Mouse (Mus musculus) neural tube, embryonic 14.5 days (tissue): Measurements from ENCODE around the gene Slc13a2. TPM values are rescaled to one million over a fixed set of nuclear protein-coding genes. Genes with fewer than 3 reads are reported as not detected.

Experiments used
- ATAC-seq: fragments of 200-750 bp; cut with Nextera tagmentation; 2 replicates; pipeline ENCODE4 v1.8.0; 2017; ENCODE audit warnings: low read depth, mild to moderate bottlenecking, moderate TSS enrichment, moderate library complexity
- H3K27ac ChIP-seq: fragments of 300-500 bp; sonication (generic); 2 replicates; pipeline ENCODE4 v1.5.1; 2014; ENCODE audit warnings: low read depth, mild to moderate bottlenecking, control low read depth, low read length, moderate library complexity, mixed read lengths
- H3K27me3 ChIP-seq: fragments of 300-500 bp; sonication (generic); 2 replicates; pipeline ENCODE4 v1.6.1; 2014; ENCODE audit warnings: low read length; ENCODE audit not compliant: control insufficient read depth, insufficient read depth
- H3K36me3 ChIP-seq: fragments of 300-500 bp; sonication (generic); 2 replicates; pipeline ENCODE4 v1.6.1; 2014; ENCODE audit warnings: low read length, mixed read lengths; ENCODE audit not compliant: control insufficient read depth, insufficient read depth
- H3K4me1 ChIP-seq: fragments of 300-500 bp; sonication (generic); 2 replicates; pipeline ENCODE4 v1.6.1; 2014; ENCODE audit warnings: low read length; ENCODE audit not compliant: control insufficient read depth, insufficient read depth
- H3K4me2 ChIP-seq: fragments of 300-500 bp; sonication (generic); 2 replicates; pipeline ENCODE4 v1.6.1; 2014; ENCODE audit warnings: mild to moderate bottlenecking, low read depth, low read length, control low read depth
- H3K4me3 ChIP-seq: fragments of 300-500 bp; sonication (generic); 2 replicates; pipeline ENCODE4 v1.5.1; 2014; ENCODE audit warnings: low read depth, low read length, control low read depth, mixed read lengths
- H3K9ac ChIP-seq: fragments of 300-500 bp; sonication (generic); replicated peaks from 2 replicates; pipeline ENCODE4 v1.6.1; 2014; ENCODE audit warnings: low read depth, mild to moderate bottlenecking, control low read depth, low read length, mixed read lengths
- H3K9me3 ChIP-seq: fragments of 300-500 bp; sonication (generic); 2 replicates; pipeline ENCODE4 v1.6.1; 2016; ENCODE audit warnings: low read length; ENCODE audit not compliant: control insufficient read depth
- WGBS: fragments of 180-500 bp; shearing (Covaris S2); extraction: QIAGEN DNeasy Blood & Tissue Kit; methylation state at CpG from one replicate; pipeline ENCODE4 v1.1.7; 2014; 5-methylcytosine and 5-hydroxymethylcytosine counted together
- polyA plus RNA-seq: library from polyadenylated mRNA; unstranded; fragments of >200 nt; fragmentation: Nextera tagmentation; extraction: Ambion mirVana; gene quantifications from 2 replicates; pipeline ENCODE4 v1.2.1, GENCODE M21; 2014

Gene Slc13a2
- polyA plus RNA-seq, 1 experiment from 2014 or later: not detected

DNA sequence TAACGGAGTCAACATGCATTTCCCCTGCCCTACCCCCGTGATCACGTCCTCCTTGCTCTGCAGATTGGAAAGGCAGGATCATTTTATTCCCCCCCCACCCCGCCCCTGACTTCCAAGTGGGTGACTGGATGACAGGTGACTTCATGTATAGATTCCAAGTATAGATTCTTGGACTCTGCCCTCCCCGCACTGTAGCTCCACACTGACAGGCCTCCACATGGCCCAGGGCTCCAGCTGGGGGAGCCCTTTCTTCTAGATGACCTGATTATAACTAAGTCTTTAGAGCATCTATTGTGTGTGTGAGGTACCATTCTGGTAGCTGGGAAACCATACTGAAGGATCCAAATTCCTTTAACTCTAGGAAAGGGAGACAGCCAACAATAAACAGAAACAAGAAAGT, 40.7 kb upstream of the Slc13a2 start:
- 80% methylated on average over 5 of the region's 5 CpGs for WGBS
- no peaks in the 10 kb centered on the region for H3K27me3 ChIP-seq
- H3K36me3 ChIP-seq: no peaks in the 10 kb centered on the region
- no peak overlapping the region for H3K9ac ChIP-seq
- H3K4me3 ChIP-seq: no peak overlapping the region
- H3K27ac ChIP-seq: no peak overlapping the region
- H3K4me1 ChIP-seq: peaks cover 9% of the 10 kb centered on the region
- H3K9me3 ChIP-seq: no peaks in the 10 kb centered on the region
- ATAC-seq: no peak
- no peak overlapping the region for H3K4me2 ChIP-seq

DNA sequence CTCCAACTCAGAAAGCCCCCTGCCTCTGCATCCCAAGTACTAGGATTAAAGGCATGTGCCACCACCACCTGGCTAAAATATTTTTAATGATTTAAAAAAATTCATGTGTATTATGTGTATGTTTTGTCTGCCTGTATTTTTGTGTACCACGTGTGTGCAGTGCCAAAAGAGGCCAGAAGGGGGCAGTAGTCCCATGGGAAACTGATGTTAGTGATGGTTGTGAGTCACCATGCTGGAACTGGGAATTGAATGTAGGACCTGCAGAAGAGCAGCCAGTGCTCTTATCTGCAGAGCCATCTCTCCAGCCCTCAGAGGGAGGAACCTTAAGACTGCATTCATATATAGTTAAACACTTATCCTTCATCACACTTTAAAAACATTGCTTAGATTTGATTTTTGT, 39.9 kb upstream of the Slc13a2 start:
- Histone ChIP-seq H3K9me3 (no peaks in the 10 kb centered on the region), H3K27me3 (no peaks in the 10 kb centered on the region), H3K4me2 (no peak overlapping the region), H3K36me3 (no peaks in the 10 kb centered on the region), H3K9ac (no peak overlapping the region), H3K4me3 (no peak overlapping the region), H3K27ac (no peak overlapping the region), H3K4me1 (peaks cover 9% of the 10 kb centered on the region)
- 70% methylated on average over 1 of the region's 1 CpGs for WGBS
- no peak for ATAC-seq

DNA sequence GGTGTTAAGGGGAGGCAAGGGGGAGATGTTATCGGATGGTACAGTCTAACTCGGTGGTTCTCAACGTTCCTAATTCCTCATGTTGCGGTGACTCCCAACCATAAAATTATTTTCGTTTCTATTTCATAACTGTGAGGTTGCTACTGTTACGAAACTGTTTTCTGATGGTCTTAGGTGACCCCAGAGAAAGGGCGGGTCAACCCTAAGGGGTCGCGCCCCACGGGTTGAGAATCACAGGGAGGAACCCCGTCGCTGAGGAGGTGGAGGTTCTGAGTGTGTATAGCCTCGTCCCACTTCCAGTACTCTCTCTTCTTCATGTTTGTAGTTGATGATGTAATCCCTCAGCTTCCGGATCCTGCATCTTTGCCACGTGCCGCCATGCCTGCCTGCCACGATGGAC, 36.7 kb upstream of the Slc13a2 start:
- Histone ChIP-seq H3K4me3 (no peak overlapping the region), H3K27ac (no peak overlapping the region), H3K4me1 (no peaks in the 10 kb centered on the region), H3K9ac (no peak overlapping the region), H3K27me3 (no peaks in the 10 kb centered on the region), H3K9me3 (no peaks in the 10 kb centered on the region), H3K36me3 (no peaks in the 10 kb centered on the region), H3K4me2 (no peak overlapping the region)
- WGBS: 83% methylated on average over 17 of the region's 17 CpGs
- no peak for ATAC-seq

DNA sequence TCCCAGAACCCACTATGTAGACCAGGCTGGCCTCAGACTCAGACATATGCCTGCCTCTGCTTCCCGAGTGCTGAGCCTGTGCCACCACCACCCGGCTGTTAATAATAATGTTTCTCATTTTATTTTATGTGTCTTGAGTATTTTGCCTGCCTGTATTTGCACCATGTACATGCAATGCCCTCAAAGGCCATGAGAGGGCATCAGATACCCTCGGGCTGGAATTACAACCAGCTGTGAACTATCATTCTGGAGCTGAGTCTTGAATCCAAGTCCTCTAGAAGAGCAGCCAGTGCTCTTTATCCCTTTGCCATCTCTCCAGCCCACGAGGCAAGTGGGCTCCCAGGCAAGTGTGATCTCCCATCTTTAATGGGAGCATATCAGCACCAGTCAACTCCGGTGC, 33.3 kb upstream of the Slc13a2 start:
- Histone ChIP-seq H3K4me3 (no peak overlapping the region), H3K27me3 (no peaks in the 10 kb centered on the region), H3K4me2 (no peak overlapping the region), H3K9ac (no peak overlapping the region), H3K27ac (no peak overlapping the region), H3K36me3 (no peaks in the 10 kb centered on the region), H3K4me1 (no peaks in the 10 kb centered on the region), H3K9me3 (no peaks in the 10 kb centered on the region)
- WGBS: 53% methylated on average over 5 of the region's 5 CpGs
- no peak for ATAC-seq

DNA sequence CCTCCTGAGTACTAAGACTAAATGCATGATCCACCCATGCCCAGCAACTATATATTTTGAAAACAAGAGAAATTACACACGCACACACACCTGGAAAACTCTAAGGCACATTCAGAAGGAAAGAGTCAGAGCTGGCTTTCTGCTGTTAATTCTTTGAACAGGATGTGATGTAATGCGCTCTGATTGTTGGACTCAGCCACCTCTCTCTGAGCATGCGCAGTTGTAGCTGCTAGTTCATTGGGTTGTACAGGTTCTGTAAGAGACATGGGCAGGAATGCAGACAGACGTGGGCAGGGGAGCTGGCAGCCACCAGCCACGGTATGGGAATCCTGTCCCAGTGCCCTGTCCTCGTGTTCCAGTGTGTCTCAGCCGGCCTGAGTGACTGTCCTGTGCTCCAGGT, 32.3 kb upstream of the Slc13a2 start:
- no peak overlapping the region for H3K9ac ChIP-seq
- no peak overlapping the region for H3K4me2 ChIP-seq
- WGBS: 68% methylated on average over 7 of the region's 7 CpGs
- no peak overlapping the region for H3K27ac ChIP-seq
- no peaks in the 10 kb centered on the region for H3K36me3 ChIP-seq
- H3K4me1 ChIP-seq: no peaks in the 10 kb centered on the region
- no peaks in the 10 kb centered on the region for H3K9me3 ChIP-seq
- H3K27me3 ChIP-seq: no peaks in the 10 kb centered on the region
- ATAC-seq: no peak
- no peak overlapping the region for H3K4me3 ChIP-seq

DNA sequence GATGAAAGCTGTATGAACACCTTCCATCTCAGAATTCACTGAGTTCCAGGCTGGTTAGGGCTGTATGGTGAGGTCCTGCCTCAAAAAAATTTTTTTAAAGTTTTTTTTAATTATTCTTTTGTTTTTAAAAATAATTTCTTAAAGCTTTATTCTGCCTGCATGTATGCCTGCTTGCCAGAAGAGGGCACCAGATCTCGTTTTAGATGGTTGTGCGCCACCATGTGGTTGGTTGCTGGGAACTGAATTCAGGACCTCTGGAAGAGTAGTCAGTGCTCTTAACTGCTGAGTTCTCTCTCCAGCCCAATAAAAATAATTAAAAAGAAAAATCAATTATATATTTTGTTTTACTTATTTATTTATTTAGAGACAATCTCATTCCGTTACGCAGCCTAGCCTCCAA, 31.7 kb upstream of the Slc13a2 start:
- H3K27ac ChIP-seq: no peak overlapping the region
- no peaks in the 10 kb centered on the region for H3K4me1 ChIP-seq
- H3K4me3 ChIP-seq: no peak overlapping the region
- no peak overlapping the region for H3K4me2 ChIP-seq
- no peak for ATAC-seq
- 10% methylated on average over 4 of the region's 4 CpGs for WGBS
- no peaks in the 10 kb centered on the region for H3K27me3 ChIP-seq
- H3K9me3 ChIP-seq: no peaks in the 10 kb centered on the region
- no peaks in the 10 kb centered on the region for H3K36me3 ChIP-seq
- no peak overlapping the region for H3K9ac ChIP-seq

DNA sequence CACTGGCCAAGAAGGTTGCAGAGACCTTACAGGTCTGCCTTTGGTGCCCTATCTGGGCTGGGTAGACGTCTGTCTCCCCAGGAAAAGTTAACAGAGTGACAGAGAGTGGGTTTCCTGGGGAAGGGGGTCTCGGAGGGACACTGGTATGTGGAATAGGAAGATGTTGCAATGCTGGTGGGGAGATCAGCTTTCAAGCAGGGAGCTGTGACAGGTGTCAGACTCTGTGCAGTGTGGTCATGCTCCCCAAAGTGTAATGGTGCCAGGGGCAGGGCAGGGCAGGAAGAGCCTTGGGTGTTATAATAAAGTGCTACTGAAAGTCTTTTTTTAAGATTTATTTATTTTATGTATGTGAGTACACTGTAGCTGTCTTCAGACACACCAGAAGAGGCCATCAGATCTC, 28.3 kb upstream of the Slc13a2 start:
- no peaks in the 10 kb centered on the region for H3K36me3 ChIP-seq
- no peaks in the 10 kb centered on the region for H3K4me1 ChIP-seq
- no peaks in the 10 kb centered on the region for H3K27me3 ChIP-seq
- no peak for ATAC-seq
- H3K4me3 ChIP-seq: no peak overlapping the region
- H3K4me2 ChIP-seq: no peak overlapping the region
- no peak overlapping the region for H3K9ac ChIP-seq
- no peaks in the 10 kb centered on the region for H3K9me3 ChIP-seq
- H3K27ac ChIP-seq: no peak overlapping the region
- 64% methylated on average over 2 of the region's 2 CpGs for WGBS

DNA sequence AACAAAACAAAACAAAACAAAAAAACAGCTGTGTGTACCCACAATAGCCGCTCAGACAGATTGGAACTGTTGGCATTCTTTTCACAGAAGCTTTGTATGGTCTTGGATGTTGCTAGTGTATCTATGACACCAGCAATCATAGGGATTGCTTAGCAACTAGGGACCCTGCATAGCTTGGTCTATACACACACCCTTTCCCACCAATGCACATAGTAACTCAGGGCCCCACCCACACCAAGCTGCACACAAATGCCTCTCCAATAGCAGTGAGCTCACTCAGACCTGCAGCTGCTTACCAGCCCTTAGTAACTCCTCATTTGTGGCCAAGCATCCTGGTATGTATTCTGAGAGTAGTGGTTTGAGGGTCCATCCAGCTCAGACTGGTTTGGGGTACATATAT, 26.2 kb upstream of the Slc13a2 start:
- Histone ChIP-seq H3K27ac (no peak overlapping the region), H3K4me1 (no peaks in the 10 kb centered on the region), H3K4me2 (no peak overlapping the region), H3K4me3 (no peak overlapping the region), H3K9me3 (no peaks in the 10 kb centered on the region), H3K36me3 (no peaks in the 10 kb centered on the region), H3K9ac (no peak overlapping the region), H3K27me3 (no peaks in the 10 kb centered on the region)
- 95% methylated on average over 1 of the region's 1 CpGs for WGBS
- no peak for ATAC-seq

DNA sequence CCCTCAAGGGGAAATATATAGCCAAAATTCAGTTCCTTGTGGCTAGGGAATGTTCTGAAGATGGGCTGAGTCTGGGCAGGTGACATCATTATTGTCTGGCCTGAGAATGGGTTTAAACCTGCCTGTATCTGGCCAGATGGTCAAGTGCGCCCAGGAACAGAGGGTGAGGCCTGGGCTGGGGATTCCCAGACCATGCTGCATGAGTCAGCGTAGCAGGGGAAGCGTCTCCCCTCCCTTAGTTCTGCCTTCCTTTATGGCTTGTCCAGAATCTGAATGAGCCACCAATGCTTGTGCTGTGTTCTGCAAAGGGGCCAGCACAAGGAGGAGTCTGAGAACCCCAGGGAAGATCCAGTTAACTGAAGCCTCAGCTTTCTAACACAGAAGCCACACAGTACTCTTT, 25.2 kb upstream of the Slc13a2 start:
- ATAC-seq: no peak
- WGBS: 67% methylated on average over 3 of the region's 3 CpGs
- H3K27ac ChIP-seq: no peak overlapping the region
- H3K4me1 ChIP-seq: no peaks in the 10 kb centered on the region
- H3K9me3 ChIP-seq: no peaks in the 10 kb centered on the region
- H3K27me3 ChIP-seq: no peaks in the 10 kb centered on the region
- H3K4me3 ChIP-seq: no peak overlapping the region
- H3K4me2 ChIP-seq: no peak overlapping the region
- no peaks in the 10 kb centered on the region for H3K36me3 ChIP-seq
- H3K9ac ChIP-seq: no peak overlapping the region

DNA sequence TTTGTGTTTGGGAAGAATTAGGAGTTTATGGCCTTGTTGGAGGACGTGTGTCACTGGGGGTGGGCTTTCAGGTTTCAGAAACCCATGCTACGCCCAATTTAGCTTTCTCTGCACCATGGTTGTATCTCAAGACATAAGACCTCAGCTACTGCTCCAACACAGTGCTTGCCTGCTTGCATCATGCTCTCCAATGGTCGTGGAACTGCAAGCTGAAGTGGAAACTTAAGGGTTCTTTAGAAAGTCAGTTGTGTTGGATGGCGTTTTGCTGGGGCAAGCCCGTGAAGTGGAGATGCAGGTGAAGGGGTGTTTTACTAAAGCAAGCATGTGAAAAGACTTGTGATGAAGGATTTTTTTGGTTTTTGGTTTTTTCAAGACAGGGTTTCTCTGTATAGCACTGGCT, 21.1 kb upstream of the Slc13a2 start:
- 75% methylated on average over 5 of the region's 5 CpGs for WGBS
- H3K4me2 ChIP-seq: no peak overlapping the region
- ATAC-seq: no peak

More for the DNA sequence above, 21.1 kb upstream of the Slc13a2 start:
- no peak overlapping the region for H3K27ac ChIP-seq
- H3K36me3 ChIP-seq: no peaks in the 10 kb centered on the region
- H3K4me1 ChIP-seq: no peaks in the 10 kb centered on the region
- no peak overlapping the region for H3K4me3 ChIP-seq
- H3K27me3 ChIP-seq: no peaks in the 10 kb centered on the region
- H3K9ac ChIP-seq: no peak overlapping the region
- no peaks in the 10 kb centered on the region for H3K9me3 ChIP-seq
